Mouse (Mus musculus) left cerebral cortex, adult 18-20 months (tissue): Measurements from ENCODE around the gene Cep95. TPM values are rescaled to one million over a fixed set of nuclear protein-coding genes. Genes with fewer than 3 reads are reported as not detected.

Source experiments
- DNase-seq, 2 experiments: peaks; one replicate each; pipeline ENCODE4 v3.0.0; 2021 to 2022; ENCODE audit warnings: low spot score in 2 of 2, mixed read lengths in 1 of 2
- total RNA-seq, 2 experiments: library from RNA; stranded (reverse); gene quantifications; 2 replicates each; pipeline ENCODE4 v1.2.3; 2021

The Cep95 gene
- total RNA-seq, 2 experiments from 2014 or later: 8.3 to 10.8 TPM

DNA sequence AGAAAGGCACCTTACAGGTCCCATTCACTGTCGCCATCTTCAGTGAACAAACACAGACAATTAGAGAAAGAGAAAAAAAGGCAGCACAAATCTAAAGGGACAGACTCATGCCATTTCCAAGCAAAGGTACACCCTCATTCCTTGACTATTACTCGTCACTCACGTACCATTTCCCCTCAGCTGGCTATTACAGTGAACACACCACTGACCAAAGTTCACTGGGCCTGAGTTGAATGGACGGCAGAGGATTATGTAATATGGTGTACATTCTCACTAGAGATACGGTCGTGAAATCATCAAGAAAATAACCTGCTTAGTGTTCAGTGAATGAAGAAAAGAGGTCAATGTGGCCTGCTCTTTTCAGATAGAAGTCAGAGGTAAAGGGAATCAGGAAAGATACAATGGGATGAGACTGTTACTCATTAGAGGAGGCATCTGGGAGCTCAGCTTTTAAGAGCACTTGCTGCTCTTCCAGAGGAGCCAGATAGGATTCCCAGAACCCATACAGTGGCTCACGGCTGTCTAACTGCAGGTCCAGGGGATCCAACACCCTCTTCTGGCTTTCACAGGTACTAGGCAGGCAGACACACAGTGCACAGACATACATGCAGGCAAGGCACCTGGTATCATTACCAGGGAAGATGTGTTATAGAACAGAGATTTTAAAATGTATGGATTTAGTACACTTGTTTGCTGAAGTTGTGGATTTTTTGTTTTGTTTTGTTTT is 23.5 kb downstream of the Cep95 start:
- DNase-seq: no peak

- peak in 1 of 2 experiments; percentile 16 for DNase-seq
These were observed 25.7 kb downstream of the Cep95 start for GRCm38 (mm10) chr11:106814601-106815320.

DNA sequence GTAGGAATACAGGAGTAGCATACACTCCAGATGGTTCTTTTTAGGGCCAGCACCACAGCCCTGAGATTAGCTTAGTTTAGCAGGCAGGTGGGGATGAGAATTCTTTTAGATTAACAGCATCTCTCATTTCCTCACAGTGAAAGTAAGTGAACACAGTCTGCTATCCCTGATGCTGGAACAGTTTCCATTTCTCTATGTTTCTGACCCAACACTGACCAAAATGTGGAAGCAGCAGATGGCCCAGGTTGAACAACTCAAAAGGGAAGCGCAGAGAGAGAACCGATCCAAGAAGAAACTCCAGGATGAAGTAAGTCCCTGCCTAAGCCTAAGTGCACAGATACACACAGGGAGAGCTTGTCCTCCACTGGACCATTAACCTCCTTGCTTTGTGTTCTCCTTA is 26.3 kb downstream of the Cep95 start:
- DNase-seq: no peak

DNA sequence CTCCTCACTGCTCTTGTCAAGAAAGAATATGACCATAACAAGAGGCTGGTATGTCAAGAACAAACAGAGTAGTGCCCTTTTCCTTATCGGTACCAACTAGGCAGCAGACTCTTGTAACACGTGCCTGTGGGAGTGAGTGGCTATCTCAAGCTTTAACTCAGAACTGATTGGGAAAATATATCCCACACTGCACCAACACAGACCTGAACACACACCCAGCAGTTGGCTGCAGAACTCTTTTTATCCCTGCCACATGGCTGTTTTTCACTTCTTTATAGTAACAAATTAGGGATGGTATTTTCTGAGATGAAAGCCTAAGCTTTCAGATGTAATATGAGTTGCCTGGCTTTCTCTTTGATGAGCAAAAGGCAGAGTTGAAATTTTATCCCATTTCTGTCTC is 26.7 kb downstream of the Cep95 start:
- peak in 1 of 2 experiments; percentile 4 for DNase-seq

DNA sequence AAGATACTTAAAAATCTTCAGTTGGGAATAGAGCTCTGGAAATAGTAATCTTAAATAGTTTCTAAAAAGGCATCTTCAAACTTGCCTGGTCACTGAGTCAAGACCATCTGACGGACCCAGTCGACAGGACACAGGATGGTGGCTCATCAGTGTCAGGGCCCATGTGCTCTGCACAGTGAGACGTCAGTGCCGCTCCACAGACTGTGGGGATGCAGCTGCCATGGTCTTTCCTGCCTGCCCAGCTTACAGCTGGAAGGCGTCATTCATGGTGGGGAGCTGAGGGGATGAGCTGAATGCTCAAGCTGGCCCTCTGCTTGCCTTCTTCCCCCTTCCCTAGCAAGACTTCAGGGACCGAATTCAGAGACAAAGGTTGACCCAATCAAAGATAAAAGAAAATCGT is 27.3 kb downstream of the Cep95 start:
- no peak for DNase-seq

DNA sequence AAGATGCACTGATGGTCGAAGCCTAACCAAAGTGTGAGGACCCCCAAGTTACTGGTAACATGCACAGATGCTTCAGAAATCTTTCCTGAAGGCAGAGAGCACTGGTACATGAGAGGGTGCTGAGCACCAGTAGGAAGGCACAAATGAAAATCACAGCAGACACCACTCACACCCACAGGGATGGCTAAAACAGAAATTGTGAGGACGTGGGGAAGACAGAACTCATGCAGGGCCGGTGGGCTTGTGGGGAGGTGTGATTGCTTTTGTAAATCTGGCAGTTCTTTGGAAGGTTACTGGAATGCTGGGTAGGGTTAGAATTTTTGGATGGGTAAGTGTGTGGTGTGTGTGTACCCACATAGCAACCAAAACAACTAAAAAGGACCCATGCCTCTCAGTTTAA is 28.1 kb downstream of the Cep95 start:
- DNase-seq: peak in 1 of 2 experiments; percentile 39

GRCm38 (mm10) chr11:106817808-106818207 is 28.8 kb downstream of the Cep95 start:
- DNase-seq: peak in 1 of 2 experiments; percentile 2

- peak in 1 of 2 experiments; percentile 34 for DNase-seq
These were observed 29.3 kb downstream of the Cep95 start for GRCm38 (mm10) chr11:106818341-106818740.

DNA sequence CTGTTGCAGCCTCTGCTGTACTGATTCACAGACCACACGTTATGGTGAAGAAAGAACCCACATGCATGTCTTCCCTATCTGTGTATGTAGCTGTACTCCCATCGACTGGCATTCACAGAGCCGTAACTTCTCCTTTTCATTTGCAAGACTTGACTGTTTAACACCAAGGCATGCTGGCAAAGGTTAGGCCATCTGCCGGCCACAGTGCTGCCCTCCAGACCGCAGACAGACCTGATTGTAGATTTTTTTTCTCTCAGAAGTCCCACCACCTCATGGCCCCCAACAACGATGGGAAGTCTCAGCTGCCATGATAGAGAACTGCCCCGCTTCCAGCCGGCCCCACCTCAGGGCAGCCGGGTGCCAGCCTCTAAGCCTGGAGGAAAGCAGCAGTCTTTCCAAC is 30.5 kb downstream of the Cep95 start:
- DNase-seq: no peak

GRCm38 (mm10) chr11:106820252-106820651 is 31.2 kb downstream of the Cep95 start:
- DNase-seq: peak in 1 of 2 experiments; percentile 22

- DNase-seq: peak; percentile 39 to 40
These were observed 31.9 kb downstream of the Cep95 start for GRCm38 (mm10) chr11:106820972-106821371.

DNA sequence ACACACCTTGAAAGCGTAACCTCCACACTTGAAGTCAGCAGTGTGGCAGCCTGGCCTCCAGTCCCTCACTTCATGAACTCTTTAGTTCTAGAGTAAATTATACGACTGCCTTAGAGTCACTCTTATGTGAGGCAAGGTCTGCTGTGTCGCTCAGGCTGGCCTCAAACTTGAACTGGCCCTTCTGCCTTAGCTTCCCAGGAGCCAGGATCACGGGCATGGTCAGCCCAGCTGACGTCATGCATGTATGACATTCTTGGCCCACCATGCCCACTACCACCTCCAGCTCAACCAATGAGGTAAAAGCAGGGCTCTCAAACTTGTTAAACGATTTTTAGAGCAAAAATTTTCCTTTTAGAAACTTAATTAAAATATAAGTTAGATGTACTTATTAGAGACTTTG is 32.3 kb downstream of the Cep95 start:
- peak in 1 of 2 experiments; percentile 1 for DNase-seq

GRCm38 (mm10) chr11:106822491-106822890 is 33.4 kb downstream of the Cep95 start:
- DNase-seq: no peak

DNA sequence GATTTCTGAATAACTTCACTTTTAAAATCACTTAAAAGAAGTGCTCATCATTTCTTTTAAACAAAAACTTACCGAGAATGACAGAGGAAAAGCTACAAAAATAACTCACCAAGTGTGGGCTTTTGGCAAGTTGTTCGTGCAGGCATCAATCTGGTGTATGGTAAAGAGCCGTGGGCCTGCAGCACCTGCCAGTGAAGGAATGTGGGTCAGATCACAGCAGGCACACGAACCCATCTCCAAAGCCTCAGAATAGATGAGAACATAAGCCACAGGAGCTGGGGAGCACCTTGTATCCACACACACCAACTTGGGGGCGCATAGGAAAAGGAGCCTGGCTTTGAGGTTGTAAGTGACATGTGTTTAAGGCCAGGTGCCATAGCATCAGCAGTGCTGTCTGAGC is 33.9 kb downstream of the Cep95 start:
- DNase-seq: peak; percentile 50 to 72

DNA sequence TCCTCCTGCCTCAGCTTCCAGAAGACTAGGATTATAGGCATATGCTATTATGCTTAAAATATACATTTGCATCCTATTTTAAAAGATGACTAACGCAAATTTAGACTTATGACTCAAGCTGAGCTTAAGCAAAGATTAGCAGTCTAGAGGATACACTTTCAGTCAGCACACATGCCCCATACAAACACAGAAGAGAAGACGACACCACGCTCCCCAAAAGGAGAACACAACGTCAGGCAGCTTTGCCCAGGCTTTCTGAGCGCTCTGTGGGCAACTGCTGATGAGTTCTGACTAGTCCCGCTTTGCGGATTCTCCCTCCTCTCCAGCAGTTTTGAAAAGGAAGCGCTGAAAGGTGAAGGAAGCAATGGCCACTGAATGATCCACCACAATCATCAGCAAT is 34.7 kb downstream of the Cep95 start:
- peak in 1 of 2 experiments; percentile 16 for DNase-seq

- no peak for DNase-seq
These were observed 35.4 kb downstream of the Cep95 start for GRCm38 (mm10) chr11:106824403-106824802.

GRCm38 (mm10) chr11:106828079-106828478 is 39.0 kb downstream of the Cep95 start:
- DNase-seq: no peak

- no peak for DNase-seq
These were observed 53.0 kb downstream of the Cep95 start for GRCm38 (mm10) chr11:106842002-106842401.

DNA sequence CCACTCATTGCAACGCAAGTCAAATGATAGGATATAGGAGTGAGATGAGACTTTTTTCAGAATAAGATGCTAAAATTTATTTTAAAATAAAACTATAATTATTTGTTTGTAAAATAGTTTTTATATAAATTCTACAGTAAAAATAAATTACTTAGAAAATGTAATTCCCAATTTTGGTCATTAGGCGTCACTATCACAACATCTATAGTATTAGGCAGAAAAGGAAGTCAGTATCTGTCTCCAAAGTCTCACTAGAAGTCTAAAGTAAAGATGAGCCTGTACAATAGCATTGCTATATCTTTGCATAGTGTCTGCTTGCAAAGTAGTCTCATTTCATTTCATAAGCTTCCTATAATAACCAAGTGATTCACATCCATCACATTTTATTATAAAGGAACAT is 62.4 kb downstream of the Cep95 start:
- DNase-seq: no peak
